Mouse (Mus musculus) lung, embryonic 16.5 days (tissue): ENCODE measurements around the gene Aadat. TPM values are rescaled to one million over a fixed set of nuclear protein-coding genes. Genes with fewer than 3 reads are reported as not detected.
"Not testable (repeated sequence)": the region's sequence is repeated elsewhere in the genome, so short reads cannot be mapped to it uniquely, and the experiment has no call there.

Experiments
- ATAC-seq: fragments of 200-750 bp; cut with Nextera tagmentation; 2 replicates; pipeline ENCODE4 v1.8.0; 2017; ENCODE audit warnings: low read depth, mild to moderate bottlenecking, moderate library complexity
- H3K27ac ChIP-seq: fragments of 300-500 bp; sonication (generic); 2 replicates; pipeline ENCODE4 v1.5.1; 2014; ENCODE audit warnings: mild to moderate bottlenecking, control low read depth, low read length
- H3K27me3 ChIP-seq: fragments of 300-500 bp; sonication (generic); 2 replicates; pipeline ENCODE4 v1.6.1; 2014; ENCODE audit warnings: low read depth, low read length, mixed read lengths; ENCODE audit not compliant: control insufficient read depth, insufficient read depth
- H3K36me3 ChIP-seq: fragments of 300-500 bp; sonication (generic); 2 replicates; pipeline ENCODE4 v1.6.1; 2014; ENCODE audit warnings: low read length; ENCODE audit not compliant: control insufficient read depth, insufficient read depth
- H3K4me1 ChIP-seq: fragments of 300-500 bp; sonication (generic); replicated peaks from 2 replicates; pipeline ENCODE4 v1.6.1; 2014; ENCODE audit warnings: low read length, mixed read lengths; ENCODE audit not compliant: control insufficient read depth, insufficient read depth
- H3K4me2 ChIP-seq: fragments of 300-500 bp; sonication (generic); 2 replicates; pipeline ENCODE4 v1.6.1; 2014; ENCODE audit warnings: low read depth, low read length, control low read depth
- H3K4me3 ChIP-seq: fragments of 300-500 bp; sonication (generic); 2 replicates; pipeline ENCODE4 v1.5.1; 2014; ENCODE audit warnings: mild to moderate bottlenecking, low read length, control low read depth
- H3K9ac ChIP-seq: fragments of 300-500 bp; sonication (generic); 2 replicates; pipeline ENCODE4 v1.6.1; 2014; ENCODE audit warnings: low read length, control low read depth
- H3K9me3 ChIP-seq: fragments of 300-500 bp; sonication (generic); 2 replicates; pipeline ENCODE4 v1.6.1; 2016; ENCODE audit warnings: low read length; ENCODE audit not compliant: control insufficient read depth
- WGBS: fragments of 180-500 bp; shearing (Covaris S2); extraction: QIAGEN DNeasy Blood & Tissue Kit; methylation state at CpG from one replicate; pipeline ENCODE4 v1.1.7; 2014; 5-methylcytosine and 5-hydroxymethylcytosine counted together
- polyA plus RNA-seq: library from polyadenylated mRNA; unstranded; fragments of >200 nt; fragmentation: Nextera tagmentation; extraction: Ambion mirVana; gene quantifications from 2 replicates; pipeline ENCODE4 v1.2.1, GENCODE M21; 2015

Gene Aadat
- polyA plus RNA-seq, 1 experiment from 2014 or later: 0.46 TPM

DNA sequence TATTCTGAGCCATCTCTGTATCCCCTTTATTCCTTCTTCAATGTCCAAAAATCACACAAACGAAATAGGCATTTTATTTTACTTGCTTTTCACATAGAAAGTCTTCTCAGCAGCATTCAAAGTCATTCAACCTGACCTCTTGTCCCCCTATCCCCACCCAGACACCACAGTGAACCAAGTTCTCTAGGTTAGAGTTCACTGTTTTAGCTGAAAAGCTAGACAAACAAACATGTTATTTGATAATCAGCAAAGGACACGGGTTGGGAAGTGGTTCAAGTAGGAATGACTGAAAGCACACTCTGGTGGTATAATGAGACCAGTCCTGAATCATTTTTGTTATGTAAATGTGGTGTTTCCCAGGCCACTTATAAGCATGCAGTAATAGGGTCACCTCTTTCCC, 29.2 kb downstream of the Aadat start:
- ATAC-seq: no peak
- WGBS: 42% methylated on average over 2 of the region's 2 CpGs
- no peaks in the 10 kb centered on the region for H3K36me3 ChIP-seq
- no peaks in the 10 kb centered on the region for H3K4me1 ChIP-seq
- H3K9me3 ChIP-seq: no peaks in the 10 kb centered on the region
- no peak overlapping the region for H3K4me3 ChIP-seq
- H3K27ac ChIP-seq: no peak overlapping the region
- H3K27me3 ChIP-seq: no peaks in the 10 kb centered on the region
- H3K9ac ChIP-seq: no peak overlapping the region
- no peak overlapping the region for H3K4me2 ChIP-seq

- H3K4me3 ChIP-seq: no peak overlapping the region
- 73% methylated on average over 3 of the region's 3 CpGs for WGBS
- no peaks in the 10 kb centered on the region for H3K9me3 ChIP-seq
- H3K27me3 ChIP-seq: no peaks in the 10 kb centered on the region
- H3K36me3 ChIP-seq: no peaks in the 10 kb centered on the region
- H3K4me2 ChIP-seq: no peak overlapping the region
- ATAC-seq: no peak
- H3K27ac ChIP-seq: no peak overlapping the region
- H3K4me1 ChIP-seq: no peaks in the 10 kb centered on the region
- H3K9ac ChIP-seq: no peak overlapping the region
Observed at GRCm38 (mm10) chr8:60566783-60567182, 61.1 kb downstream of the Aadat start.

GRCm38 (mm10) chr8:60577231-60577630, 71.5 kb downstream of the Aadat start:
- H3K4me3 ChIP-seq: no peak overlapping the region
- no peak overlapping the region for H3K27ac ChIP-seq
- 54% methylated on average over 1 of the region's 1 CpGs for WGBS
- no peaks in the 10 kb centered on the region for H3K36me3 ChIP-seq
- no peak for ATAC-seq
- no peaks in the 10 kb centered on the region for H3K4me1 ChIP-seq
- no peak overlapping the region for H3K9ac ChIP-seq
- no peaks in the 10 kb centered on the region for H3K27me3 ChIP-seq
- no peaks in the 10 kb centered on the region for H3K9me3 ChIP-seq
- H3K4me2 ChIP-seq: no peak overlapping the region

GRCm38 (mm10) chr8:60583369-60583768, 77.6 kb downstream of the Aadat start:
- H3K4me1 ChIP-seq: no peaks in the 10 kb centered on the region
- no peak overlapping the region for H3K4me2 ChIP-seq
- H3K27ac ChIP-seq: no peak overlapping the region
- 67% methylated on average over 2 of the region's 2 CpGs for WGBS
- H3K36me3 ChIP-seq: no peaks in the 10 kb centered on the region
- ATAC-seq: no peak
- H3K4me3 ChIP-seq: no peak overlapping the region
- H3K9me3 ChIP-seq: no peaks in the 10 kb centered on the region
- H3K27me3 ChIP-seq: no peaks in the 10 kb centered on the region
- no peak overlapping the region for H3K9ac ChIP-seq

DNA sequence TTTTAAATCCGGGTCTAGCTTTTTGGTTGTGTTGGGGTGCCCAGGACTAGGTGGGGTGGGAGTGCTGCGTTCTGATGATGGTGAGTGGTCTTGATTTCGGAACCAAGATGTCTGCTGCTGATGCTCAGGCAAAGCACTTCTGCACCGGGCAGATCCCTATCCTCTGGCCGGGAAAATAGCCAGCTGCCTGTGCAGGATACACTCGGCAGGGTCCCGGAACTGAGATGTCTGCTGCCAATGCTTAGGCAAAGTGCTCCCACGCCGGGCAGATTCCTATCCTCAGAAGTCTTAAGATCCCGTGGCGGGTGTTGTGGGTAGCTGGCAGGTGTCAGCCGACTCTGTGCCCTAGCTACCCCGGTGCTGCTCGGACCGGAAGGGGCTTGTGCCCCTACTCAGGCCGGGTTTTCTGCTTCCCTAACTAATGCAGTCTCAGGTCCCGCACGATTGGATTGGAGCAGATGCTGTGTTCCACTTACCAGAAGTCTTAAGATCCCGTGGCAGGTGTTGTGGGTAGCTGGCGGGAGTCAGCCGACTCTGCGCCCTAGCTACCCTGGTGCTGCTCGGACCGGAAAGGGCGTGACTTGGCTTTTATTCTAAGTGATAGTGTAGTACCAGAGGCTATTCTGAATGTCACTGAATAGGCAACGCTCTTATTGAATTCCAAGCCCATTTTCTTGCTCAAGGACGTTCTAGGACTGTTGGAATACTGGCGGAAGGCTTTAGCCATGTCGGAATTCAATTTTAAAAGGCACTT, 85.8 kb downstream of the Aadat start:
- H3K9ac ChIP-seq, H3K4me3 ChIP-seq, H3K36me3 ChIP-seq, H3K4me1 ChIP-seq, H3K27me3 ChIP-seq, ATAC-seq, H3K27ac ChIP-seq, H3K4me2 ChIP-seq, H3K9me3 ChIP-seq: not testable (repeated sequence)
- 83% methylated on average over 28 of the region's 29 CpGs for WGBS

- no peak overlapping the region for H3K4me2 ChIP-seq
- H3K4me3 ChIP-seq: no peak overlapping the region
- no peak overlapping the region for H3K9ac ChIP-seq
- H3K4me1 ChIP-seq: no peaks in the 10 kb centered on the region
- ATAC-seq: no peak
- no peaks in the 10 kb centered on the region for H3K36me3 ChIP-seq
- no peak overlapping the region for H3K27ac ChIP-seq
- no peaks in the 10 kb centered on the region for H3K9me3 ChIP-seq
- WGBS: 63% methylated on average over 3 of the region's 3 CpGs
- H3K27me3 ChIP-seq: no peaks in the 10 kb centered on the region
Observed at GRCm38 (mm10) chr8:60594761-60595160, 89.0 kb downstream of the Aadat start.

Other genes with a start within 250 kb of the Aadat start
- gene Gm10283, start 2.7 kb upstream of the Aadat start, polyA plus RNA-seq: not detected in 2 replicates
- 5.0 and 5.3 TPM in 2 replicates for gene Mfap3l, start 126.9 kb downstream of the Aadat start, polyA plus RNA-seq